Mouse (Mus musculus) ES-E14 (cell line): ENCODE data around the gene Dixdc1.

Source experiments
- CHD2 ChIP-seq: IDR thresholded peaks from 2 replicates; pipeline ENCODE4 v1.6.1; 2014; ENCODE audit warnings: mild to moderate bottlenecking, low read depth, low read length, inconsistent platforms
- HCFC1 ChIP-seq: IDR thresholded peaks from 2 replicates; pipeline ENCODE4 v1.6.1; 2012; ENCODE audit warnings: low read length, inconsistent platforms, borderline replicate concordance; ENCODE audit not compliant: insufficient read depth
- MAFK ChIP-seq: IDR thresholded peaks from 2 replicates; pipeline ENCODE4 v1.6.1; 2014; ENCODE audit warnings: mild to moderate bottlenecking, low read depth, low read length, inconsistent platforms; ENCODE audit not compliant: insufficient read depth
- ZNF384 ChIP-seq: IDR thresholded peaks from 2 replicates; pipeline ENCODE4 v1.6.1; 2012; ENCODE audit warnings: low read depth, low read length, inconsistent platforms

GRCm38 (mm10) chr9:50738914-50739870 lies at the start of gene Dixdc1:
- no peak for TF ChIP-seq ZNF384
- TF ChIP-seq MAFK: no peak
- no peak for TF ChIP-seq CHD2
- TF ChIP-seq HCFC1: no peak
